Mouse (Mus musculus) embryonic facial prominence, embryonic 13.5 days (tissue): ENCODE measurements around the gene Pnpla2. TPM values are rescaled to one million over a fixed set of nuclear protein-coding genes. Genes with fewer than 3 reads are reported as not detected.
A peak's percentile ranks its signal among the peaks of the same experiment; 100 is the strongest.

Experiments used
- ATAC-seq: fragments of 200-750 bp; cut with Nextera tagmentation; 2 replicates; pipeline ENCODE4 v1.8.0; 2017; ENCODE audit warnings: low read depth; ENCODE audit not compliant: insufficient number of reproducible peaks, insufficient read depth, low FRiP score, low TSS enrichment
- H3K27ac ChIP-seq: fragments of 300-500 bp; sonication (generic); 2 replicates; pipeline ENCODE4 v1.5.1; 2015; ENCODE audit warnings: moderate library complexity, mild to moderate bottlenecking, inconsistent platforms
- H3K27me3 ChIP-seq: fragments of 300-500 bp; sonication (generic); 2 replicates; pipeline ENCODE4 v1.6.1; 2015; ENCODE audit warnings: mild to moderate bottlenecking, inconsistent platforms
- H3K36me3 ChIP-seq: fragments of 300-500 bp; sonication (generic); 2 replicates; pipeline ENCODE4 v1.6.1; 2015; ENCODE audit warnings: mild to moderate bottlenecking, inconsistent platforms
- H3K4me1 ChIP-seq: fragments of 300-500 bp; sonication (generic); 2 replicates; pipeline ENCODE4 v1.6.1; 2015; ENCODE audit warnings: inconsistent platforms
- H3K4me2 ChIP-seq: fragments of 300-500 bp; sonication (generic); 2 replicates; pipeline ENCODE4 v1.6.1; 2015; ENCODE audit warnings: moderate library complexity, mild to moderate bottlenecking, inconsistent platforms
- H3K4me3 ChIP-seq: fragments of 300-500 bp; sonication (generic); 2 replicates; pipeline ENCODE4 v1.5.1; 2015; ENCODE audit warnings: mild to moderate bottlenecking, inconsistent platforms
- H3K9ac ChIP-seq: fragments of 300-500 bp; sonication (generic); 2 replicates; pipeline ENCODE4 v1.6.1; 2015; ENCODE audit warnings: mild to moderate bottlenecking, inconsistent platforms
- H3K9me3 ChIP-seq: fragments of 300-500 bp; sonication (generic); 2 replicates; pipeline ENCODE4 v1.6.1; 2016; ENCODE audit warnings: inconsistent platforms
- WGBS: fragments of 180-500 bp; shearing (Covaris S2); methylation state at CpG from one replicate; pipeline ENCODE4 v1.1.7; 2015; ENCODE audit warnings: mixed read lengths; 5-methylcytosine and 5-hydroxymethylcytosine counted together
- polyA plus RNA-seq: library from polyadenylated mRNA; unstranded; fragments of >200 nt; fragmentation: Nextera tagmentation; extraction: Ambion mirVana; gene quantifications from 2 replicates; pipeline ENCODE4 v1.2.1, GENCODE M21; 2015

Gene Pnpla2
- polyA plus RNA-seq, 1 experiment from 2014 or later: 13.4 TPM

- Histone ChIP-seq H3K36me3 (peaks cover 10% of the 10 kb centered on the region), H3K9me3 (no peaks in the 10 kb centered on the region), H3K4me2 (peak overlapping the region; percentile 98), H3K27me3 (peaks cover 48% of the 10 kb centered on the region), H3K9ac (no peak overlapping the region), H3K4me1 (peaks cover 23% of the 10 kb centered on the region), H3K27ac (no peak overlapping the region), H3K4me3 (0 out of 2 replicates have a peak overlapping the region, but pooled peaks have one; percentile 66)
- no peak for ATAC-seq
- WGBS: 85% methylated on average over 6 of the region's 6 CpGs
These were observed 1.7 kb downstream of the Pnpla2 start for GRCm38 (mm10) chr7:141456739-141457138.

DNA sequence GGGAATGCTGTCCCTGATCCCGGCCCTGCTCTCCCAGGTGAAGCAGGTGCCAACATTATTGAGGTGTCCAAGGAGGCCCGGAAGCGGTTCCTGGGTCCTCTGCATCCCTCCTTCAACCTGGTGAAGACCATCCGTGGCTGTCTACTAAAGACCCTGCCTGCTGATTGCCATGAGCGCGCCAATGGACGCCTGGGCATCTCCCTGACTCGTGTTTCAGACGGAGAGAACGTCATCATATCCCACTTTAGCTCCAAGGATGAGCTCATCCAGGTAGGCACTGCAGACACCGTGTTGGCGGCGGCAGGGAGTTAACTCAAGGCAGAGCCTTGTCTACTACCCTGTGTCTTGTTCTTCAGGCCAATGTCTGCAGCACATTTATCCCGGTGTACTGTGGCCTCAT, 2.2 kb downstream of the Pnpla2 start:
- H3K27me3 ChIP-seq: peaks cover 53% of the 10 kb centered on the region
- peaks cover 5% of the 10 kb centered on the region for H3K36me3 ChIP-seq
- WGBS: 90% methylated on average over 14 of the region's 14 CpGs
- no peak overlapping the region for H3K4me2 ChIP-seq
- ATAC-seq: no peak
- peaks cover 27% of the 10 kb centered on the region for H3K4me1 ChIP-seq
- H3K4me3 ChIP-seq: no peak overlapping the region
- H3K27ac ChIP-seq: no peak overlapping the region
- H3K9me3 ChIP-seq: no peaks in the 10 kb centered on the region
- no peak overlapping the region for H3K9ac ChIP-seq

DNA sequence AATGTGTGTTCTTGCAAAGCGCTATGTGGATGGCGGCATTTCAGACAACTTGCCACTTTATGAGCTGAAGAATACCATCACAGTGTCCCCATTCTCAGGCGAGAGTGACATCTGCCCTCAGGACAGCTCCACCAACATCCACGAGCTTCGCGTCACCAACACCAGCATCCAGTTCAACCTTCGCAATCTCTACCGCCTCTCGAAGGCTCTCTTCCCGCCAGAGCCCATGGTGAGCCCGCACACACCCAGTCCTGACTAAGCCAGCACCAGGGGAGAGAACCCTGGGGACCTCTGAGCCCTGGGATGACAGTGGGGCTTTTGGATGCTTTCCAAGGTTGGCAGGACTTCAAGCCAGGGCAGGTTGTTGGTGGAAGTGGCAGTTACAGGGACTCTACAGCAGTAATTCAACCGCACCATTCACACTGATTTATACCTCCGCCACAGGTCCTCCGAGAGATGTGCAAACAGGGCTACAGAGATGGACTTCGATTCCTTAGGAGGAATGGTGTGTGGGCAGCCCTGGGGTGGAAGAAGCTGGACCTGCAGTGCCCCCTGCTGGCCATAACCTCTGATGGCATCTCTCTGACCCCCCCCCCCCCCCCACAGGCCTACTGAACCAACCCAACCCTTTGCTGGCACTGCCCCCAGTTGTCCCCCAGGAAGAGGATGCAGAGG, 3.1 kb downstream of the Pnpla2 start:
- 77% methylated on average over 15 of the region's 15 CpGs for WGBS
- H3K4me1 ChIP-seq: peaks cover 30% of the 10 kb centered on the region
- H3K27me3 ChIP-seq: peaks cover 61% of the 10 kb centered on the region
- no peak overlapping the region for H3K9ac ChIP-seq
- H3K9me3 ChIP-seq: no peaks in the 10 kb centered on the region
- no peak overlapping the region for H3K27ac ChIP-seq
- H3K4me2 ChIP-seq: no peak overlapping the region
- no peak for ATAC-seq
- H3K4me3 ChIP-seq: no peak overlapping the region
- H3K36me3 ChIP-seq: peaks cover 3% of the 10 kb centered on the region; the same call in 1 of the 2 replicates

GRCm38 (mm10) chr7:141458661-141459060, 3.7 kb downstream of the Pnpla2 start:
- 91% methylated on average over 11 of the region's 11 CpGs for WGBS
- Histone ChIP-seq H3K9me3 (no peaks in the 10 kb centered on the region), H3K4me2 (no peak overlapping the region), H3K9ac (no peak overlapping the region), H3K4me1 (peaks cover 30% of the 10 kb centered on the region), H3K27ac (no peak overlapping the region), H3K27me3 (peaks cover 67% of the 10 kb centered on the region), H3K4me3 (no peak overlapping the region), H3K36me3 (peaks cover 3% of the 10 kb centered on the region; the same call in 1 of the 2 replicates)
- ATAC-seq: no peak

DNA sequence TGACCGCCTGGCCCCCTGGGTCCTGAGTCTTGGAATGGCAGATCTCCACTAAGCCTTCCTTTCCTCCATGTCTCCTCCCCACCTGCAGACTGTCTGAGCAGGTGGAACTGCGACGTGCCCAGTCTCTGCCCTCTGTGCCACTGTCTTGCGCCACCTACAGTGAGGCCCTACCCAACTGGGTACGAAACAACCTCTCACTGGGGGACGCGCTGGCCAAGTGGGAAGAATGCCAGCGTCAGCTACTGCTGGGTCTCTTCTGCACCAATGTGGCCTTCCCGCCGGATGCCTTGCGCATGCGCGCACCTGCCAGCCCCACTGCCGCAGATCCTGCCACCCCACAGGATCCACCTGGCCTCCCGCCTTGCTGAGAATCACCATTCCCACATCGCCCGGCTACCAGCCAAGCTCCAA, 4.3 kb downstream of the Pnpla2 start:
- H3K4me3 ChIP-seq: no peak overlapping the region
- WGBS: 84% methylated on average over 17 of the region's 17 CpGs
- H3K36me3 ChIP-seq: peaks cover 3% of the 10 kb centered on the region; the same call in 1 of the 2 replicates
- H3K9ac ChIP-seq: no peak overlapping the region
- no peak overlapping the region for H3K4me2 ChIP-seq
- H3K4me1 ChIP-seq: peaks cover 34% of the 10 kb centered on the region
- ATAC-seq: no peak
- no peak overlapping the region for H3K27ac ChIP-seq
- no peaks in the 10 kb centered on the region for H3K9me3 ChIP-seq
- H3K27me3 ChIP-seq: peaks cover 73% of the 10 kb centered on the region

- peaks cover 35% of the 10 kb centered on the region for H3K4me1 ChIP-seq
- ATAC-seq: no peak
- H3K27ac ChIP-seq: no peak overlapping the region
- no peak overlapping the region for H3K4me3 ChIP-seq
- no peak overlapping the region for H3K9ac ChIP-seq
- H3K4me2 ChIP-seq: no peak overlapping the region
- no peaks in the 10 kb centered on the region for H3K9me3 ChIP-seq
- 69% methylated on average over 5 of the region's 5 CpGs for WGBS
- peaks cover 80% of the 10 kb centered on the region for H3K27me3 ChIP-seq
- H3K36me3 ChIP-seq: peaks cover 3% of the 10 kb centered on the region; the same call in 1 of the 2 replicates
These were observed 5.0 kb downstream of the Pnpla2 start for GRCm38 (mm10) chr7:141460001-141460390.

DNA sequence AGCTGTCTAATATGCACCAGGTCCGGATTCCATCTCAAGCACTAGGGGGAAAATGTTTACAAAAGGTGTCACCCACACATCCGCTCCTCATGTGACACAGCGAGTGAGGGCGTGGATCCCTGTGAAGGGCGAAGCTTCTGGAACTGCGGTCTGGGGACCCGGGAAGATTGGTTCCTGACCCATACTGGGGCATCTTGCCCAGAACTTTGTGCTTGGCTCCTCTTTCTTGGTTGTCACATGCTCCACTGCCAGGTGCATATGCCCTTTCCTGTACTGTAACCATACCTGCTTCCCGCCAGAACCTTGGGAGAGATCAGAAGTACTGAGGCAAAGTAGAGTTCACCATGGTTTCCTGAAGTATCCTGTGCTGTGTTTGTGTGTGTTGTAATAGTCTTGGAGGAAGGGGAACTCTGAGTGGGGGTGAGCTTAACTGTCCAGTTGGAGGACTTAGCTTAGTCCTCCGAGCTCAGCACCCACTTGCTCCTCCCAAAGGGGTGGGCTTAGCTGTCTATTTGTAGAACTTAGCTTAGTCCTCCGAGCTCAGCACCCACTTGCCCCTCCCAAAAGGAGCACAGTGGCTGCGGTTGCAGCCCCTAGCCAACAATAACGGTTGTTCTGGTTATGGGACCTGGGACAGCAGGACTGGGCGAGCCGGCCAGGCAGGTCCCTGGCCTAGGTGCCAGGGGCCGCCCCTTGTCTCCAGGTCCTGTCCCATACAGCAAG, 5.6 kb downstream of the Pnpla2 start, which contains the start of gene Cracr2b:
Gene Cracr2b, plus strand, starts transcription at position 704 of the 723 bp plus-strand sequence.
- no peaks in the 10 kb centered on the region for H3K9me3 ChIP-seq
- H3K4me1 ChIP-seq: peaks cover 39% of the 10 kb centered on the region
- H3K4me3 ChIP-seq: peak within 1 kb of the TSS; percentile 41
- no peak for ATAC-seq
- peaks cover 3% of the 10 kb centered on the region; the same call in 1 of the 2 replicates for H3K36me3 ChIP-seq
- no peak within 1 kb of the TSS for H3K27ac ChIP-seq
- peak within 1 kb of the TSS; percentile 68 for H3K9ac ChIP-seq
- H3K4me2 ChIP-seq: peak within 1 kb of the TSS; percentile 67
- peaks cover 86% of the 10 kb centered on the region for H3K27me3 ChIP-seq
- 70% methylated on average over 15 of the region's 15 CpGs for WGBS

- Histone ChIP-seq H3K9me3 (no peaks in the 10 kb centered on the region), H3K27me3 (peaks cover 89% of the 10 kb centered on the region), H3K36me3 (peaks cover 3% of the 10 kb centered on the region; the same call in 1 of the 2 replicates), H3K4me3 (peak overlapping the region; percentile 41), H3K9ac (peak overlapping the region; percentile 68), H3K27ac (no peak overlapping the region), H3K4me2 (peak overlapping the region; percentile 67), H3K4me1 (peaks cover 41% of the 10 kb centered on the region)
- WGBS: 2% methylated on average over 58 of the region's 59 CpGs
- no peak for ATAC-seq
These were observed 6.7 kb downstream of the Pnpla2 start for GRCm38 (mm10) chr7:141461521-141462332.

GRCm38 (mm10) chr7:141462333-141462821, 7.4 kb downstream of the Pnpla2 start:
- no peaks in the 10 kb centered on the region for H3K9me3 ChIP-seq
- WGBS: 5% methylated on average over 5 of the region's 5 CpGs
- H3K36me3 ChIP-seq: peaks cover 3% of the 10 kb centered on the region; the same call in 1 of the 2 replicates
- H3K27ac ChIP-seq: no peak overlapping the region
- no peak overlapping the region for H3K9ac ChIP-seq
- H3K4me2 ChIP-seq: peak overlapping the region; percentile 67
- H3K4me3 ChIP-seq: no peak overlapping the region
- peaks cover 83% of the 10 kb centered on the region for H3K27me3 ChIP-seq
- ATAC-seq: no peak
- H3K4me1 ChIP-seq: peaks cover 46% of the 10 kb centered on the region

DNA sequence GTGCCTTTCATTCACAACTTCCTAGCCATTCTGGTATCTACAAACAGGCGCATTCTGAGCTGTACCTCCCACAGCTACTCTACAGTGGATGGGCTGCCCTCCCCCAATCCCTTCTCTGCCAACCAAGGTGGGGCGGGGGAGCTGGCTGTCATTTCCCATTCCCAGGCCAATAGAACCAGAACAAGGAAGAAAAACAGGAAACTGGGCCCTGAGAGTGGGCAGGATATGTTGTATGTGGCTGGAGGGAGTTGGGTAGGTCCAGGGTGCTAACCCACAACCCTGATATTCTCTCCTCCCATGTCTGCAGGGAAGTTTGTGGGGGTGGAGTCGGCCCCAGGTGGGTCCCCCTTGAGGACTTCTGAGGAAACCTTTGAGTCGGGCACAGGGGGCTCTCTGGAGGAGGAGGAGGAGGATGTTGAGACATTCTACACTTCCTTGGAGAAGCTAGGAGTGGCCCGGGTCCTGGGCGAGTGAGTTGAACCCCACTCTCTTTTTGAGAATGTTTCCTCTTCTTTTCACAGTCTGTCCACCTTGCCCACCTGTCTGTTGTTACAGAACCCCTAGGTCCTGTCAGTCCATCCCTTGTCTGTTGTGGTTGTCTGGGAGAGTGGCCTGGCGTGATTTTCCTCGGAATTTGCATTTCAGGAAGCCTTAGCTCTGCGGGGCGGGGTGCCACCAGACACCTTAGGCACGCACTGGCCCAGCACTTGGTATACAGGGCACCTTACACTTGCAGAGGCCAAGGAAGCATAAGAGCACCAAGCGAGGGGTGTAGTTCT, 9.0 kb downstream of the Pnpla2 start:
- no peak for ATAC-seq
- peak overlapping the region; percentile 31 for H3K4me3 ChIP-seq
- WGBS: 22% methylated on average over 12 of the region's 12 CpGs
- H3K4me1 ChIP-seq: peaks cover 57% of the 10 kb centered on the region
- H3K27me3 ChIP-seq: peaks cover 77% of the 10 kb centered on the region
- no peak overlapping the region for H3K27ac ChIP-seq
- no peaks in the 10 kb centered on the region for H3K9me3 ChIP-seq
- peaks cover 3% of the 10 kb centered on the region for H3K36me3 ChIP-seq
- 0 out of 2 replicates have a peak overlapping the region, but pooled peaks have one; percentile 40 for H3K9ac ChIP-seq
- peak overlapping the region; percentile 59 for H3K4me2 ChIP-seq
